Mouse (Mus musculus) embryonic facial prominence, embryonic 10.5 days (tissue): ENCODE results near the gene Htr2b. TPM values are rescaled to one million over a fixed set of nuclear protein-coding genes. Genes with fewer than 3 reads are reported as not detected.

Experiments
- DNase-seq: peaks from one replicate; pipeline ENCODE4 v3.0.0-alpha.2; 2017; ENCODE audit warnings: low spot score
- H3K27ac ChIP-seq: fragments of 300-500 bp; sonication (generic); replicated peaks from 2 replicates; pipeline ENCODE4 v1.5.1; 2016; ENCODE audit warnings: mild to moderate bottlenecking
- H3K27me3 ChIP-seq: fragments of 300-500 bp; sonication (generic); replicated peaks from 2 replicates; pipeline ENCODE4 v1.6.1; 2016; ENCODE audit warnings: low read depth, mild to moderate bottlenecking; ENCODE audit not compliant: poor library complexity, severe bottlenecking
- H3K36me3 ChIP-seq: fragments of 300-500 bp; sonication (generic); replicated peaks from 2 replicates; pipeline ENCODE4 v1.6.1; 2016; ENCODE audit warnings: mild to moderate bottlenecking, moderate library complexity
- H3K4me1 ChIP-seq: fragments of 300-500 bp; sonication (generic); 2 replicates; pipeline ENCODE4 v1.6.1; 2016
- H3K4me3 ChIP-seq: fragments of 300-500 bp; sonication (generic); 2 replicates; pipeline ENCODE4 v1.5.1; 2016; ENCODE audit warnings: mild to moderate bottlenecking, moderate library complexity
- H3K9me3 ChIP-seq: fragments of 300-500 bp; sonication (generic); 2 replicates; pipeline ENCODE4 v1.6.1; 2016; ENCODE audit warnings: mild to moderate bottlenecking
- WGBS: fragments of 180-500 bp; shearing (Covaris S2); methylation state at CpG from one replicate; pipeline ENCODE4 v1.1.7; 2016; 5-methylcytosine and 5-hydroxymethylcytosine counted together
- polyA plus RNA-seq: library from polyadenylated mRNA; unstranded; fragments of >200 nt; fragmentation: Nextera tagmentation; extraction: Ambion mirVana; gene quantifications from 2 replicates; pipeline ENCODE4 v1.2.1, GENCODE M21; 2016

The Htr2b gene
- polyA plus RNA-seq, 1 experiment from 2014 or later = 0.71 TPM

GRCm38 (mm10) chr1:86064271-86064991 lies 47.3 kb downstream of the Htr2b start, which contains the start of gene Psmd1:
Gene Psmd1 (plus strand): TSS chr1:86064387.
- Histone ChIP-seq H3K4me3 (peak within 1 kb of the TSS; percentile 92), H3K36me3 (peaks cover 18% of the 10 kb centered on the region), H3K9me3 (peaks cover 4% of the 10 kb centered on the region; the same call in 1 of the 2 replicates), H3K27ac (peak within 1 kb of the TSS; percentile 96), H3K27me3 (no peaks in the 10 kb centered on the region), H3K4me1 (peaks cover 13% of the 10 kb centered on the region)
- under 1% methylated on average over 47 of the region's 47 CpGs for WGBS
- DNase-seq = peak; percentile 90

GRCm38 (mm10) chr1:86062523-86062922 lies 49.2 kb downstream of the Htr2b start:
- 88% methylated on average over 6 of the region's 6 CpGs for WGBS
- peaks cover 4% of the 10 kb centered on the region; the same call in 1 of the 2 replicates for H3K9me3 ChIP-seq
- H3K4me1 ChIP-seq = peaks cover 19% of the 10 kb centered on the region
- DNase-seq = no peak
- no peak overlapping the region for H3K27ac ChIP-seq
- no peak overlapping the region for H3K4me3 ChIP-seq
- H3K27me3 ChIP-seq = no peaks in the 10 kb centered on the region
- peaks cover 15% of the 10 kb centered on the region for H3K36me3 ChIP-seq

- Histone ChIP-seq H3K27me3 (no peaks in the 10 kb centered on the region), H3K4me3 (peak overlapping the region; percentile 56), H3K36me3 (no peaks in the 10 kb centered on the region), H3K9me3 (no peaks in the 10 kb centered on the region), H3K27ac (peak overlapping the region; percentile 75), H3K4me1 (peaks cover 6% of the 10 kb centered on the region; the same call in 1 of the 2 replicates)
- 11% methylated on average over 21 of the region's 21 CpGs for WGBS
- peak; percentile 94 for DNase-seq
These were observed 52.7 kb downstream of the Htr2b start for GRCm38 (mm10) chr1:86058856-86059769.

- Histone ChIP-seq H3K4me3 (no peak overlapping the region), H3K9me3 (no peaks in the 10 kb centered on the region), H3K36me3 (no peaks in the 10 kb centered on the region), H3K27ac (no peak overlapping the region), H3K4me1 (peaks cover 6% of the 10 kb centered on the region; the same call in 1 of the 2 replicates), H3K27me3 (no peaks in the 10 kb centered on the region)
- 86% methylated on average over 4 of the region's 4 CpGs for WGBS
- no peak for DNase-seq
These were observed 55.5 kb downstream of the Htr2b start for GRCm38 (mm10) chr1:86056284-86056683.

GRCm38 (mm10) chr1:86054943-86055342 lies 56.8 kb downstream of the Htr2b start:
- H3K4me3 ChIP-seq = no peak overlapping the region
- no peaks in the 10 kb centered on the region for H3K36me3 ChIP-seq
- H3K27ac ChIP-seq = no peak overlapping the region
- peaks cover 6% of the 10 kb centered on the region; the same call in 1 of the 2 replicates for H3K4me1 ChIP-seq
- 58% methylated on average over 3 of the region's 3 CpGs for WGBS
- H3K9me3 ChIP-seq = no peaks in the 10 kb centered on the region
- no peak for DNase-seq
- no peaks in the 10 kb centered on the region for H3K27me3 ChIP-seq

- no peaks in the 10 kb centered on the region for H3K36me3 ChIP-seq
- WGBS = 89% methylated on average over 12 of the region's 12 CpGs
- H3K4me3 ChIP-seq = no peak overlapping the region
- H3K27me3 ChIP-seq = peaks cover 9% of the 10 kb centered on the region
- no peak overlapping the region for H3K27ac ChIP-seq
- no peaks in the 10 kb centered on the region for H3K9me3 ChIP-seq
- DNase-seq = no peak
- H3K4me1 ChIP-seq = no peaks in the 10 kb centered on the region
These were observed 58.4 kb downstream of the Htr2b start for GRCm38 (mm10) chr1:86053198-86053921.

Other genes with a start within 250 kb of the Htr2b start
- gene Itm2c, start 217.7 kb downstream of the Htr2b start, polyA plus RNA-seq = 168 and 177 TPM in 2 replicates
- gene 4933407L21Rik, start 183.5 kb downstream of the Htr2b start, polyA plus RNA-seq = 0.22 TPM in 1 of 2 replicates, not detected in the other
- gene Gpr55, start 151.0 kb downstream of the Htr2b start, polyA plus RNA-seq = not detected in 2 replicates
- gene Spata3, start 95.2 kb downstream of the Htr2b start, polyA plus RNA-seq = not detected in 2 replicates
- 0.21 and 0.33 TPM in 2 replicates for gene 2810459M11Rik, start 66.1 kb downstream of the Htr2b start, polyA plus RNA-seq
- gene Psmd1, start 47.6 kb downstream of the Htr2b start, polyA plus RNA-seq = 228 and 231 TPM in 2 replicates
- 0.44 TPM in 1 of 2 replicates, not detected in the other for gene Gm21972, start 21.7 kb upstream of the Htr2b start, polyA plus RNA-seq
- gene Armc9, start 42.8 kb upstream of the Htr2b start, polyA plus RNA-seq = 35.8 and 37.6 TPM in 2 replicates
- 4.9 and 6.2 TPM in 2 replicates for gene B3gnt7, start 190.9 kb upstream of the Htr2b start, polyA plus RNA-seq
- 625 and 641 TPM in 2 replicates for gene Ncl, start 247.4 kb upstream of the Htr2b start, polyA plus RNA-seq